Mouse (Mus musculus) urinary bladder, postnatal 25 days (tissue): Measurements from ENCODE around the gene Cluap1.
"Not testable (repeated sequence)": the region's sequence is repeated elsewhere in the genome, so short reads cannot be mapped to it uniquely, and the experiment has no call there.

Source experiments
- DNase-seq: peaks from one replicate; pipeline ENCODE4 v3.0.0; 2022; ENCODE audit warnings: low spot score

Gene Cluap1

DNA sequence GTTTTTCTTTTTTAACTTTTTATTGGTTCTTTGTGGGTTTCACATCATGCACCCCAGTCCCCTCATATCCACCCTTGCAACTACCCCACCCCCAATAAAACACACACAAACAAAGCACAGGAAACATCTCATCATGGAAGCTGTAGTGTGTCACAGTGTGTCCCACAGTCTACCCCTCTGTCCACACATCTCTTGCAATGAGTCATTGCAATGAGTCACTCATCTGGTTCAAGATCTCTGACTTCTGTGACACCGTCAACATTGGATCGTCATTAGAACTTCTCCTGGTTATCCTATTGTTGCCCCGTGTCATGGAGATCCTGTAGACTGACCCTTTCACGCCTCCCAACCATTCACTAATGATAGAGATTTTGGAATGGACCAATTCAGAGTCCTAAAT lies 26.1 kb downstream of the Cluap1 start:
- DNase-seq, result no peak

DNA sequence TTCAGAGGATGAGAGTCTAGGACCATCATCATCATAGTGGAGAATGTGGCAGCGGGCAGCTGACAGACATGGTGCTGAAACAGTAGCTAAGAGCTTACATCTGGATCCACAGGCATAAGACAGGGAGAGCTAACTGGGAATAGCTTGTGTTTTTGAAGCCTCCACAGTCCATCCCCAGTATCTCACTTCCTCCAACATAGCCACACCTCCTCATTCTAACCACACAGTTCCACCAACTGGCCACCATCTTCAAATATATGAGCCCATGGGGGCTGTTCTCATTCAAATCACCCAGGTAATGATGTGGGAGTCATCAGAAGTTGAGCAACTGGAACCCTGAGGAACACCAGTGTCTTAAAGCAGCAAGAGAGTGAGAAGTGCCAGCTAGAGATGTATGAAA lies 42.5 kb downstream of the Cluap1 start:
- no peak for DNase-seq

DNA sequence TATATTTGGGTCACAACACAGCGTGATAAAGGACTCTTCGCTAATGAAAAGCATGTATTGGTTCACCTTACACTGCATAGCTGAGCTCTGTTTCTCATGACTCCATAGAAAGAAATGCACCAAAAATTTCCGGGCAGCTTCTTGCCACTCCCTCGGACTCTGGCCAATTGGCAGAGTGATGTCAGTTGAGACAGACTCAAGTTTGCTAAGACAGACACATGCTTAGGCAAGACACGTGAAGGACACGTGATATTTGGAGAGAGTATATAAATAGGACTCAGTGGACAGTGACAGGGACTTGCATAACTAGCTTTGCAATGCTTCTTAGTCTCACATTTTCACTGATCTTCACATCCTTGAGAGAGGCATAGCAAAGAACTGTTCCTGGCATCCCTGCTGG lies 47.8 kb downstream of the Cluap1 start:
- DNase-seq, result peak; percentile 9

- no peak for DNase-seq
These were observed 50.7 kb downstream of the Cluap1 start for GRCm38 (mm10) chr16:3959261-3959660.

DNA sequence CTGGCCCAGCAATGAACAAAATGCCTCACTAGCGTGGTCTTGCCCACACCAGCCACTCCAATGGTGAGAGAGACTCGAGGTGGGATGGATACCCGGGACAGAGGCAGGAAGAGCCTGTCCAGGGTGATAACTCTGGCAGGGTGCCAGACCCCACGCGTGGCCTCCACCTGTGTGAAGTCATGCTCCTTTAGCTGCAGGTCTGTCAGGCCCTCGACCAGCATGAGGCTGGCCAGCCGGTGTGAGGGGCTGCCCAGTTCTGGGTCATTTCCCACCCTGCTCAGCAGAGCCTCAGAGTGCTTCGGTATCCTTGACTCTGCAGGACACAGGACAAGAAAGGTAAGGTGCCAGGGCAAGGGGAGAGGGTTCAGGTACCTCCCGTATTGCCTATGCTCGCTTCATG lies 56.4 kb downstream of the Cluap1 start:
- DNase-seq, result no peak

DNA sequence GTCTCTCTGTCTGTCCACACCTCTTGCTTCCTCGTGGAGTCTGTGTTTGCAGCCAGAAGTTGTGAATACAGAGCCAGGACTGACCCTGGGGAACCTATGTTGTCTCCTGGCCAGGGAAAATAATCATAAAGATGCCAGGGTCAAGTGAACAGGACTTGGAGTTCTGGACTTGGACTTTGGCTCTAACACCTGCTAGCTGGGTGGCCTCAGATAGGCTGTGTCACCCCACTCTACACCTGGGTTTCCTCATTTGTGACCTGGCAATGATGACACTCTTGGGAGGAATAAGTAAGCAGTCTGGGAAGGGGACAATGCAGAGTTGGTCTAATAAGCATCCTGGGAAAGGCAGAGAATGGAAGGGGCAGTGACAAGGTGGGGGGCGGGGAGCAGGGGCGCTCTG lies 56.9 kb downstream of the Cluap1 start:
- no peak for DNase-seq

DNA sequence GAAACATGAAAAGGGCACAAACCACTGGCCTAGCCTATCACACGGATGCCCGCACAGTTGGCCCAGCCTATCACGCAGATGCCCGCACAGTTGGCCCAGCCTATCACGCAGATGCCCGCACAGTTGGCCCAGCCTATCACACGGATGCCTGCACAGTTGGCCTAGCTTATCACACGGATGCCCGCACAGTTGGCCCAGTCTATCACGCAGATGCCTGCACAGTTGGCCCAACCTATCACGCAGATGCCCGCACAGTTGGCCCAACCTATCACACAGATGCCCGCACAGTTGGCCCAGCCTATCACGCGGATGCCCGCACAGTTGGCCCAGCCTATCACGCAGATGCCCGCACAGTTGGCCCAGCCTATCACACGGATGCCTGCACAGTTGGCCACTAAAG lies 65.9 kb downstream of the Cluap1 start:
- DNase-seq, result not testable (repeated sequence)

DNA sequence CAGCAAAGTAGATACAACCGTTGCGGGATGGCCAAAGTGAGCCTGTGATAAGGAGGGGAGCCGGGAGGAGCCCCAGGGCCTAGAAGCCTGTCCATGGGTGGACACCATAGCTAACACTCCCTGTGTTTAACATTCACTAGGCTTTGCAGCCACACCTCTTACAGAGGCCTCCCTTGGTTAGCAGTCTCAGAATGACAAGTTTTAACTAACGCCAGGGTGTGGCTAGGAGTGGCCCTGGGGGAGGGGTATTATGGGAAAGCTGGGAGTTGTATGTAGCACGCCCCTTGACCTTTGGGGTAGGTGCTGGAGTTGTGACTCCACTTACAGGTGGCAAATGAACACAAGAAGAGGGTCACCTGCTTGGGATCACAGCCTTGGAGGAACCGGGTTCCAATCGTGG lies 67.1 kb downstream of the Cluap1 start:
- DNase-seq, result no peak

GRCm38 (mm10) chr16:3976251-3976671 lies 67.7 kb downstream of the Cluap1 start, which contains the start of gene Nlrc3:
Gene Nlrc3, minus strand, starts transcription at chr16:3976632.
- no peak for DNase-seq

DNA sequence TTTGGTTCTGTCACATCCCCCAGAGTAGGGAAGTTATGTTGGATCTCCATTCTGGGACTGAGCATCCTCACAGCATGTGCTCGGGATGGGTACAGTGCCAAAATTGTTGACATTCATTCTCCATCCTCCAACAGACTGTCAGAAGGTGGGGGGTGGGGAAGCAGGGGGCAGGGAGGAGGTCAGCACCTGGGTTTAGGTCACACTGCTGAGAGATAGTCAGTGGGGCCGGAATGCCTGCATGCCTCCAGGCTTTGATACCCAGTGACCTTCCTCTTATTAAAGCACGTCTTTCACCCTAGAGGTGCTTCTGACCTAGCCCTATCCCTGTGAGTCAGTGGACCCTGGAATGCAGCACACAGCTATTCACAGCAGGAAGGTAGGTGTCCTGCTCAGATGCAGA lies 68.1 kb downstream of the Cluap1 start:
- DNase-seq, result no peak

GRCm38 (mm10) chr16:3982173-3982572 lies 73.6 kb downstream of the Cluap1 start:
- DNase-seq, result no peak

- no peak for DNase-seq
These were observed 74.6 kb downstream of the Cluap1 start for GRCm38 (mm10) chr16:3983146-3983700.

- DNase-seq, result no peak
These were observed 79.8 kb downstream of the Cluap1 start for GRCm38 (mm10) chr16:3988410-3988809.
